Mouse (Mus musculus): ENCODE results near the gene 4930447C04Rik.

The 4930447C04Rik gene

DNA sequence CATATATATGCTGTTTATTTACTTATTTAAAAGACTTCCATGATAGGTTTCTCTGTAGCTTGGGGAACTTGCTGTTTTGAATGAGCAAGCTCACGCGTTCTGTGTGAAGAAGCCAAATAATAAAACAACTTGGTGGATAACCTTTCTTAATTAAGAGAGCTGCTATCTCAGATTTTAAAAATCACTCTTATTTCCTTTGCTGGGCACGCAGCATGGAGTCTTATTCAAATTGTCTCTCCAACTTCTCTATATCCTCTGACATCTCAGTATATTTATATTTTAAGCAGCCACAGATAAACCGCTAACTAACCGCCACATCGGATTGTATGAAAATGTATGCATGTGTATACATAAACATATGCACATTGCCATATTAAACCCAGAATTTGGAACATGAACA lies 1.6 kb upstream of the 4930447C04Rik start:
- DNase-seq: no peak

DNA sequence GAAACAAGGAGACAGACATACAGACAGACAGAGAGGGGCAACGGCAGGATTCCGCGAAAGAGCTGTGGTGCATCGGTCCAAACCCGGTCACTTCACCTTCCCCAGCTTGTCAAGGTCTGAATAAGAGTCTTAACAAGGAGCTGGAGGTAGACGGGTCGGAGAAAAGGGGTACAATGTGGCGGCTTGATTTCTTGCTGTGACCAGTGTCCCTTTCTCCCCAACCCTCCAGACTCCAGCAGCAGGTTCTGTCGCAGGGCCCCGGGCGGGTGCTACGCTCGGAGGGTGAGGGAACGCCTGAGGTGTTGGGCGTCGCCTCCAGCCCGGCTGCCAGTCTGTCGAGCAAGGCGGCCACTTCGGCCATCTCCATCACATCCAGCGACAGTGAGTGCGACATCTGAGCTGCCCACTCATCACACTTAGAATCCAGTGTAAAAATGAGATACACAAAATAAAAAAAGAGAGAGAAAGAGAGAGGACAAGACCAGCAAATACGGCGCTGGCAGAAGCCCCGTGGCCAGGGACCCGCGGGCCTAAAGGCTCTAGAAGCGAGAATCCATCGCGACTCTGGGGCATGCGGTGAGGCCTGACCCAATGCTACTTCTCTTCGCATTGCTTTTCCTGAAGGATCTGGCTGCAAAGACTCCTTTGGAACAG lies 951 bp upstream of the 4930447C04Rik start:
- peak; percentile 5 for DNase-seq

DNA sequence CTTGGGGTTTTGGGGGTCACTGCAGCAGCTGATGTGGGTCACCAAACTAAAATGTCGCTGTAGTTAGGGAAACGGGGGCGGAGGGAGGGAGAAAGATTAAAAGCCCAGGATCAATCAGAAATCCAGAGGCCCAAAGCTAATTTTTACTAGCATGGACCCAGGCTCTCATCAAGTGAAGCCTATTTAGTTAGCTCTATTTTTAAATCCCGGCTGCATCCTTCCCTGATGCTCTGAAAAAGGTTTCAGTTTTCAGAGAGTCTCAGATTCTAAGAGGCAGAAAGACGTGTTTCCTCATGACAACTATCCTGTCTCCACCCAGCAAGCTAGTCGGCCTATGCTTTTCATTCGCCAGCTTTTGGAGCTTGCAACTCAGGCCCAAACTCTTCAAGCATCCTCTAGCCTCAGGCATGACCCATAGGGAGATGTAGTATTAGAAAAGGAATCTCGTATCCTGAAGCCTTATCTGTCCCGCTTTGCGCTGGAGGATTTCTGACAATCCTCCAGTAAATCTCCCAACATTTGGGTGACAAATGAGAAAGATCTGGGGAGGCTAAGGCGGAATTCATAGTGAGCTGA lies 336 bp upstream of the 4930447C04Rik start:
- no peak for DNase-seq

DNA sequence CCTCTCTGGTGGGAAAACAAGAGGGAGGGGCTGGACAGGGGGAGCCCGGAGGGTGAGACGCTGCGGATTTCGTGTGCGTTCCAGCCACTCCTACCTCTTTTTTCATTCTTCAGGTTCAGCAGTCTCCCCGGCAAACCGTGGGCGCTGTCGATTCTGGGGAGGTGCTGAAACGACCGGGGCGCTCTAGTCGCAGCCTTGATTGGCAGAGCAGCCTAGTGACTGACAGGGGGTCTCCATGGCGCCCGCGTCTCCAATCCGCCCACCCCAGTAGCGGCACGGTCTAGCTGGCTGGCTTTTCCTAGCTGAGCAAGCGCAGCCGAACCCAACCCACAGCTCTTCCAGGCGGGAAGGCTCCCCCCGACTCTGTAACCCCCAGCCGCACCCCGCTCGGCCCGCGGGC lies 958 bp downstream of the 4930447C04Rik start, which contains the start of gene Six6:
TSS of gene Six6 (plus strand) at position 277 of the 400 bp plus-strand sequence.
- peak; percentile 19 for DNase-seq

DNA sequence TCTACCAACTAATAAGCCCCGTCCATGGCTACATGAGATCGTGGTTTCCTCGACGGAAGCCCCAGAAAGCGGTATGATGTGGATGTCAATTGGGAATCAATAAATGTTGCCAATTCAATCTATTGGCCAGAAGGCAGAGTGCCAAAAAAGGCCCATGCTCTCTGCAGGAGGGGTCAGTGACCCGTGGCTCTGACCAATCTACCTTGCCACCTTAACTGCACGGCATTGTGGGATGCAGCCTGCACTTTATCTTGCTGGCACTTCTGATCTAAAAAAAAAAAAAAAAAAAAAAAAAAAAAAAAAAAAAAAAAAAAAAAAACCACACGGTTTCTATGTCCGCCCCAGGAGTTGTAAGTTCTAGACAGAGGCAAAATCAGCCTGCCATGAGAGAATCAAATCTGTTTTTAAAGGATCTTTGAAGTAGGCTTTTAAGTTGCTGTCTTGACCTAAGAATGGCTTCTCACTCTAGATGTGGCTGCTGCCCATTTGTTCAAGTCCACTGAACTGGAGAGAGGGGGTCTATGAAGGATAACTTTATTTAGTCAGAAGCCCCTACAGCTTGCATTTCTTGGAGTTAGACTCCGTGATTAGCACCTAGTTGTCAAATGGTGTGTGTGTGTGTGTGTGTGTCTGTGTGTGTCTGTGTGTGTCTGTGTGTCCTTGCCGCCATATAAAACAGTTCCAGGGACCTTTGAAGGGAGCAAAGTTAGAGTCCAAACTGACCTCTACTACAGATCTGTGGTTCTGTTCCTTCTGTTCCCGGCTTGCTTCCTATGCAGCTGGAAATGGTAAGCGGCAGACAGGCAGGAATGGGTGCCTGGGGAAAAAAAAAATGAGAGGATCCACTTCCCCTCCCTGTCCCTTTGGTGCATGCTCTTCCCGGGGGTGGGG lies 1.7 kb downstream of the 4930447C04Rik start:
- DNase-seq: no peak

DNA sequence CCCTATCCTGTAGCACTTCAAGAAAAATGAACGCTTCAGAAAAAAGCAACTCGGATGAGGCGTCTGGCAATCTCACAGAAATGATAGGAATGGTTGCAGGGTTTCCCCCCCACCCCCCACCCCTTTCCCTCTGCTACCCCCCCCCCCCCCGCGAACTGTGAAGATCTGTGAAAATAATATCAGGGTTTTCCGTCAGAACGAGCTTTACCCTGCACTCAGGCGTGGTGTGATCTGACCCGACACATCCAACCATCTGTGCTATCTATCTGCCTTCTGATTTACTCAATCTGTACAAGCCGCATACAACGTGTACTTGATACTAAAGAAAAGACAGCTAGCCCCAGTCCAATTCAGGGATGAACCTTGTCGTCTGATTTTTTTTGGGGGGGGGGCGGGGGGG lies 2.4 kb downstream of the 4930447C04Rik start:
- no peak for DNase-seq

DNA sequence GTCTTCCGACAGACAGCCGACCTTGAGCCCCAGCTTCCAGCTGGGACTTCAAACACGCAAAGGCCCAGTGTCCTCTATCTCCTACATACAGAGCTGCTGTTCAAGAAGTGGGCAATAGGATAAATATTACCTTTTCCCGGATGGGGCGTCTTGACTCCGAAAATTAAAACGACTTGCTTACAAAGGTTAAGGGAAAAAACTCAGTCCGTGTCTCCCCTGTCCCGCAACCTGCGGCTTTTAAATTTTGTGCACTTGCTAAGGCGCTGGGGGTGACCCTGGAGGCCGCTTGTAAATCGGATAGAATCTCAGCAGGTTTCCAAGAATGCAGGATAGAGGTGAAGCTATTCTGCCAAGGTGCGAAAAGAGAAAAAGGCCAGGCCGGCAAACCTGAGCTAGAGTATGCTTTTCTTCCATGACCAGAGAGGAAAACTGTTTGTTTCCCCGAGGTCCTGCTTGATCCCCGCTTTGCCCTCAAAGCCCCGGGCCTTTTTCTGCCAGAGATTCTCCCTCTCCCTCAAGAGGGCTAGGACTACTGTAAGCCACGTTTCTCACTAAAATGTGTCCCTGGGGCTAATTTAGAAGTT lies 2.9 kb downstream of the 4930447C04Rik start:
- peak; percentile 3 for DNase-seq

- DNase-seq: no peak
Observed at GRCm38 (mm10) chr12:72936751-72937150, 3.8 kb downstream of the 4930447C04Rik start.

DNA sequence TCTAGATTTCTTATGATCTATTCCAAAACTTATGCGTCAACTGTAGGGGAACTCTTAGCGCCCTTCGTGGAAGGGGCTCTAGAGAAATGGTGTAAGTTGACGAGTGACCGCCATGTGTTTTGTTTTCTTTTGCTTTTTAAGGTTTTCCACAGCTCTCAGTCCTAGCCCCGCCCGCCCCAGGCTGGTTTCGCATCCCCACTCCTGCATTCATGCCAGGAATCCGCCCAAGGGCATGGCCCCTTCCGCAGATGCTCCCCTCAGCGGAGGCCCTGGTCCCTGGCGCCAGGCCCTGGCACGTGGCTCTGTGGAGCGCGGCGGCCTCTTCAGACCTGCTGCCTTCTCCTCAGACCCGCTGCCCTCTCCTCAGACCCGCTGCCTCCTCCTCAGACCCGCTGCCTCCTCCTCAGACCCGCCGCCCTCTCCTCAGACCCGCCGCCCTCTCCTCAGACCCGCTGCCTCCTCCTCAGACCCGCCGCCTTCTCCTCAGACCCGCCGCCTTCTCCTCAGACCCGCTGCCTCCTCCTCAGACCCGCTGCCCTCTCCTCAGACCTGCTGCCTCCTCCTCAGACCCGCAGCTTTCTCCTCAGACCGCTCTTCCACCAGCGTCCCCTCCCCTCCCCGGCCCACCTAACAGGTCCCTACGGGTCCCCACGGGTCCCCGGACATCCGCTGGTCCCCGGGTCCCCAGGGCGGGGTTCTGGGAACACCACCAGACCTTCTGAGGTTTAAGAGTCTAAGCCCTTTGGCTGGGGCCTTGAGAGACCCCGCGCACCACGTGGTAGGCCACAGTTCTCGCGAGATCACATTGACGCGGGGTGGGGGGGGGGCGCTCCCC lies 23.2 kb downstream of the 4930447C04Rik start:
- DNase-seq: peak; percentile 18

DNA sequence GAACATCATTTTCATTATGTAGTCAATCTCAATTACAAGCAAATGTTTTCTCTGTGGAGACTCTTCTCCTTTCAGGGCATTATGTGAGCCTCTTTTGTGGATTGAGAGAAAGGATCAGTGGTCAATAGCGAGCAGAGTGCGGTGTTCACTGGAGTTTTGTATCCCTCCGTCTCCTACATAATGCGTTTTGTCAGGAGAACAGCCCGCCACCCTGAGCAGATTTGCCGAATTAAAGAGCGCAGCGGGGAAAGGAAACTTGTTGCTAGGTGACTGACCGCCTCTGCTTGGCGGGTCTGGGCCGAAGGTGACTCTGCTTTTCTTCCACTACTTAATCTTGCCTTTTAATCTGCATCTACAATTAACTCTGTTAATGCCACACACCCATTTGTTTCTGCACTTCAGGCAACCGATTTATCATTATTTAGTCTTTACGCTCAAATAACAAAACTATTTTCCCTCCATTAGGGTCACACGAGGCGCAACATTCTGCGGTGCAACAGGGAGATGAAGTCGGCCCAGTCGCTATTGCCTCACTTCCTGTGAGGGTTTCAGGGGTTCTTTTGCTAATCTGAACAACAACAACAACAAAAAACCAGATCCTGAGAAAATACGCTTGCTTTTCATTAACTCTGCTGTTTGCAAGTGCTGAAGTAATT lies 86.1 kb downstream of the 4930447C04Rik start:
- no peak for DNase-seq

- DNase-seq: no peak
Observed at GRCm38 (mm10) chr12:72853406-72854076, 87.0 kb downstream of the 4930447C04Rik start.

DNA sequence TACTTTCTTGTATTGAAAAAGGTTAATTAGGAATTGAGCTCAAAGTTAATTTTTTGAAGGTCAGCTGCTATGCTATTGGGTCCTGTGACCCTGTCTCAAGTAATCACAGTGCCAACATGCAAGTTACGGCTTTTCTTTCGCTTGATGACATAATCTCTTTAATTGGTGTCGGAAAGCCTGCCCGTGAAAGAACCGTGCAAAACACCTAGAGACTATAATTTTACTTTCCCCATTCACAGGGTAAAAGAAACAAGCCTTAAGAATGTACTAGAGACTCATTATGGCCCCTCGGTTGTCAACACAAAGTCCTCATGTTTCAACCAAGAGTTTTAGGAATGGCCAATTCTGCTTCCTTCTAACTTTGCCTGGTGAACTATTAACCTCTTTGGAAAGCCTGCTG lies 88.3 kb downstream of the 4930447C04Rik start:
- DNase-seq: no peak

DNA sequence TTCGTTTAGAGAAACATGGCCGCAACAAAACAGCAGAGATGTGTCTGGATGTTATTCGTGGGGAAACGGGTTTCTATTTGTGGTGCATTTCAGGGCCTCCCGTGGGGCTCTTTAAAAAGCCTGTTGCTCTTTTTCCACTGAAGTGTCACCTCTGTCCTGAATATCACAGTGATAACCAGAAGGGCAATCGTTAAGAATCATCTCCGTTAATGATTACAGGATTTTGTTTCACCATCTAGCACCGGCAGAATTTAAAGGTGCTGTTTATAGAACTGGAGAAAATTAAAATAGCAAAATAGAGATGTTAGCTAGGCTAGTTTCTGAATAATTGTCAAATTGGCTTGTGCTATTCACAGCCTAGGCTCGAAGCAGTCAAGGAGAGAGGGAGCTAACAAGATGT lies 90.4 kb downstream of the 4930447C04Rik start:
- DNase-seq: no peak

GRCm38 (mm10) chr12:72847725-72848124 lies 92.8 kb downstream of the 4930447C04Rik start:
- DNase-seq: peak; percentile 59

DNA sequence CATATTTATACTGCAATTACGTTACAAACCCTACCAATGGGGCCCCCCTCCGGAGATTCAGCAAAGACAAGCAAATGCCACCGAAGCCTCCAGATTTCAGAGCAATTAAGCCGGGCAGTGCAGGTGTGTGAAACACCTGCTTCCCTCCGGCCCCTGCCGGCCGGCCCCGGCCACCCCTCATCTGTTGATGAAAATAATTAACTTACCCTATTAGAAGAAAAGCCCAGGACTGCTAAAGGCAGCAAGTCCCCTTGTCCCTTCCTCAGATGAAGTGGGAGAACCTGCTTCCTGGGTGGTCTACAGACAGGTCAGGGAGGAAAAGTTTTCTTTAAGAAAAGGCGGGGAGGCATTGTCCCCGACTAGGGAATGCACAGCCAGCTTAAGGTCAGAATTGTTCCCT lies 94.6 kb downstream of the 4930447C04Rik start:
- DNase-seq: no peak

DNA sequence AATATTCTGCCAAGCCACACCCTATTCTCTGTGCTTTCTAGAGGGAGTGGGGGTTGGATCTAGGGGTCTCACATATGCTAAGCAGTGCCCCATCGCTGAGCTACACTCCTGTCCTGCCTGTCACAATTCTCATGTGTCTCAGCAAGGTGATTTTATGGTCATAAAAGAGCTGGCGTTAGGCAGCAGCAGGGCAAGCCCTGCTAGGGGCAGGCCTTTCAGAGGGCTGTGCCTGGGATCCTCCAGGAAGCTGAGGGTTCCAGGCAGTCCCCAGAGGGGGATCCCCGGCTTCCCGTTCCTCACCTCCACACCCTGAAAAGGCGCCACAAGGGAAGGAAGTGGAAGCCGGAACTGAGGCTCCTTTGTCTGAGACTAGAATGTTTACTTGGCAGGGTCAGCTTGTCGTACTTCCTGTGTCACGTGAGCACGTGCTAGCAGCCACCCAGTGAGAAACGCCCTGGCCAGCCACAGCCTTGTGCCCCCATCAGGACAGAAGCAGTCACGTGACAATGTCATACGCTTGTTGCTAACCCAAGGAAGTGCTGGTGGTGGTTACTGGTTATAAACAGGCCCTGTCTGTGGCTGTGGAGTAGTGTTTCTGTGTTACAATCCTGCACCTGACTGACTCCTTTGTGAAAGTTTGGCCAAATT lies 96.5 kb downstream of the 4930447C04Rik start:
- no peak for DNase-seq

DNA sequence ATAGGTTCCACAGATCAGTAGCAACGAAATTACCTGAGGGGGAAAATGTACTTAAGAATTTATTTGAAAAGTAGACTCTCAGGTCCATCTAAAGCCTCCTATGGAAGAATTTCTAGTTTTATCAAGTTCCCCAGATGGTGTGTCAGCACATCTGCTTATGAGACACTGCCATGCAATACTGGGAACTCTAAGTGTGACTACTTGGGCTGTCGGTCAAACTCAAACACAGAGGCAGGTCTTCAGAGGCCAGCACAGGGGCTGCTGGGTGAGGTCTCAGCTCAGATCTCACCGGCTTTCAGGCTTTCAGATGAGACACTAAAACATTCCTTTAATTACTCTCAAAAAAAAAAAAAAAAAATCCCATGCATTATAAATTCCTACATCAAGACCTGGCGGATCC lies 97.0 kb downstream of the 4930447C04Rik start:
- DNase-seq: no peak

DNA sequence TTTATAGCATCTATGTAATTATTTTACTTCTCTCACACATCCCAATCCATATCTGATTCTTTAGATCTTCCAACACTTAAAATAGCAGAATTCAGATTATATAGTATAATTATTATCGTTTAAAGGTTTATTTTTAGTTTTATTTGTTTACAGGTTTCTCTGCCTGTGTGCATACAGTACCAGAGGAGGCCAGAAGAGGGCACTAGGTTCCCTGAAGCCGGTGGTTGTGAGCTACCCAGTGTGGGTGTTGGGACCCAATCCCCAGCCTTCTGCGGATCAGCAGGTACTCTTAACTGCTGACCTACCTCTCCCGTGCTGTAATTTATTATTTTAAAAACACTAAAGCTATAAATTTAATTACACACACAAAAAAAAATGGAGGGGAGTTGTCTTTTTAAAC lies 97.4 kb downstream of the 4930447C04Rik start:
- DNase-seq: no peak

GRCm38 (mm10) chr12:72841500-72841899 lies 99.1 kb downstream of the 4930447C04Rik start:
- DNase-seq: no peak

DNA sequence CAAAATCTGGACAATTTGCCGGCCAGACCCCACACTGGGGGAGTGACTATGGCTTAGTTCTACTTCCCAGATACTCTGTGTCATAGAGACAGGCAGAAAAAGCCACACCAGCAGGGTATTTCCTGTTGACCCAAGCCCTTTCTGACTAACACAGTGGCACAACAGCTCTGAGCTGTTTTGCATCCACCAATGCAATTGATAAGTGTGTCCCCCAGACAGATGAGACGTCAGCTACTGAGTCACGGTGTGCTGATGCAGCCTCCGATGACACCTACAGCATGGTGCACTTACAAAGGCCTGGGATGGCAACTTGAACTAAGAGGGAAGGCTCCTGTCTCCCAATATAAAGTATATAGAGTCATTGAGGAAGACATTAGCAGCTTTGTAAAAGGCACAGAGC lies 103.3 kb downstream of the 4930447C04Rik start:
- DNase-seq: no peak

GRCm38 (mm10) chr12:72835518-72836015 lies 105.0 kb downstream of the 4930447C04Rik start:
- no peak for DNase-seq
